Mouse (Mus musculus): Measurements from ENCODE around the gene Sdhb.

- no peak for TF ChIP-seq POLR2A (IDR thresholded peaks at IDR 0.05; ENCODE audit: borderline replicate concordance, control insufficient read depth, low read depth, low read length)
- TF ChIP-seq CTCF (IDR thresholded peaks at IDR 0.05; ENCODE audit: control insufficient read depth, insufficient read depth, low read length) = no peak
Observed at GRCm38 (mm10) chr4:141010941-141011429, 50.0 kb downstream of the Sdhb start.
